Mouse (Mus musculus): ENCODE measurements around the gene Exd1. TPM values are rescaled to one million over a fixed set of nuclear protein-coding genes. Genes with fewer than 3 reads are reported as not detected.

Exd1 gene
- polyA plus RNA-seq, 2 experiments, result 0.12 to 0.19 TPM

GRCm38 (mm10) chr2:119566182-119566855 is 18.9 kb upstream of the Exd1 start:
- no peak overlapping the region for H3K9ac ChIP-seq (ENCODE audit: low read depth, low read length, severe bottlenecking)
- ATAC-seq (ENCODE audit: low FRiP score, low read depth) (no peak), DNase-seq (ENCODE audit: low spot score) (no peak)
- peaks cover 18% of the 10 kb centered on the region for H3K36me3 ChIP-seq (ENCODE audit: control insufficient read depth, insufficient read depth, low read length)
- H3K4me1 ChIP-seq (ENCODE audit: control insufficient read depth, insufficient read depth, low read length), result no peaks in the 10 kb centered on the region
- 88% methylated on average over 7 of the region's 7 CpGs for WGBS
- TF ChIP-seq POLR2A (IDR thresholded peaks at IDR 0.05; ENCODE audit: borderline replicate concordance, extremely low read depth, insufficient read depth, insufficient read length), result no peak
- no peaks in the 10 kb centered on the region for H3K27me3 ChIP-seq (ENCODE audit: control insufficient read depth, insufficient read depth, low read length)
- no peak overlapping the region for H3K4me3 ChIP-seq (replicated peaks; ENCODE audit: low read length)
- no peaks in the 10 kb centered on the region for H3K9me3 ChIP-seq (ENCODE audit: control insufficient read depth, low read length)
- no peak overlapping the region for H3K4me2 ChIP-seq (replicated peaks; ENCODE audit: low read depth, low read length, severe bottlenecking)
- H3K27ac ChIP-seq (replicated peaks; ENCODE audit: low read depth, low read length), result no peak overlapping the region

- H3K27ac ChIP-seq (replicated peaks; ENCODE audit: low read depth, low read length), result no peak overlapping the region
- H3K4me1 ChIP-seq (ENCODE audit: control insufficient read depth, insufficient read depth, low read length), result no peaks in the 10 kb centered on the region
- H3K4me2 ChIP-seq (replicated peaks; ENCODE audit: low read depth, low read length, severe bottlenecking), result no peak overlapping the region
- H3K4me3 ChIP-seq (replicated peaks; ENCODE audit: low read length), result no peak overlapping the region
- H3K36me3 ChIP-seq (ENCODE audit: control insufficient read depth, insufficient read depth, low read length), result peaks cover 18% of the 10 kb centered on the region
- no peak for DNase-seq (ENCODE audit: low spot score)
- 88% methylated on average over 4 of the region's 4 CpGs for WGBS
- no peaks in the 10 kb centered on the region for H3K9me3 ChIP-seq (ENCODE audit: control insufficient read depth, low read length)
- no peak for ATAC-seq (ENCODE audit: low FRiP score, low read depth)
- TF ChIP-seq POLR2A (IDR thresholded peaks at IDR 0.05; ENCODE audit: borderline replicate concordance, extremely low read depth, insufficient read depth, insufficient read length), result no peak
- no peaks in the 10 kb centered on the region for H3K27me3 ChIP-seq (ENCODE audit: control insufficient read depth, insufficient read depth, low read length)
- H3K9ac ChIP-seq (ENCODE audit: low read depth, low read length, severe bottlenecking), result no peak overlapping the region
Observed at GRCm38 (mm10) chr2:119565284-119565683, 17.9 kb upstream of the Exd1 start.

GRCm38 (mm10) chr2:119561794-119562193 is 14.4 kb upstream of the Exd1 start:
- Histone ChIP-seq H3K27me3 (ENCODE audit: control insufficient read depth, insufficient read depth, low read length) (no peaks in the 10 kb centered on the region), H3K36me3 (ENCODE audit: control insufficient read depth, insufficient read depth, low read length) (peaks cover 12% of the 10 kb centered on the region), H3K4me2 (replicated peaks; ENCODE audit: low read depth, low read length, severe bottlenecking) (no peak overlapping the region), H3K9me3 (ENCODE audit: control insufficient read depth, low read length) (no peaks in the 10 kb centered on the region), H3K27ac (replicated peaks; ENCODE audit: low read depth, low read length) (no peak overlapping the region), H3K4me1 (ENCODE audit: control insufficient read depth, insufficient read depth, low read length) (no peaks in the 10 kb centered on the region), H3K4me3 (replicated peaks; ENCODE audit: low read length) (no peak overlapping the region), H3K9ac (ENCODE audit: low read depth, low read length, severe bottlenecking) (no peak overlapping the region)
- DNase-seq (ENCODE audit: low spot score), result no peak
- no peak for TF ChIP-seq POLR2A (IDR thresholded peaks at IDR 0.05; ENCODE audit: borderline replicate concordance, extremely low read depth, insufficient read depth, insufficient read length)
- ATAC-seq (ENCODE audit: low FRiP score, low read depth), result no peak
- 84% methylated on average over 3 of the region's 3 CpGs for WGBS

GRCm38 (mm10) chr2:119558737-119559340 is 11.4 kb upstream of the Exd1 start:
- no peak overlapping the region for H3K27ac ChIP-seq (replicated peaks; ENCODE audit: low read depth, low read length)
- H3K9me3 ChIP-seq (ENCODE audit: control insufficient read depth, low read length), result no peaks in the 10 kb centered on the region
- peaks cover 9% of the 10 kb centered on the region; the same call in 1 of the 2 replicates for H3K36me3 ChIP-seq (ENCODE audit: control insufficient read depth, insufficient read depth, low read length)
- DNase-seq (ENCODE audit: low spot score) (no peak), ATAC-seq (ENCODE audit: low FRiP score, low read depth) (no peak)
- no peaks in the 10 kb centered on the region for H3K27me3 ChIP-seq (ENCODE audit: control insufficient read depth, insufficient read depth, low read length)
- no peak overlapping the region for H3K4me2 ChIP-seq (replicated peaks; ENCODE audit: low read depth, low read length, severe bottlenecking)
- no peak overlapping the region for H3K9ac ChIP-seq (ENCODE audit: low read depth, low read length, severe bottlenecking)
- H3K4me1 ChIP-seq (ENCODE audit: control insufficient read depth, insufficient read depth, low read length), result no peaks in the 10 kb centered on the region
- H3K4me3 ChIP-seq (replicated peaks; ENCODE audit: low read length), result no peak overlapping the region
- no peak for TF ChIP-seq POLR2A (IDR thresholded peaks at IDR 0.05; ENCODE audit: borderline replicate concordance, extremely low read depth, insufficient read depth, insufficient read length)
- 68% methylated on average over 7 of the region's 7 CpGs for WGBS

GRCm38 (mm10) chr2:119558039-119558438 is 10.6 kb upstream of the Exd1 start:
- Histone ChIP-seq H3K9me3 (ENCODE audit: control insufficient read depth, low read length) (no peaks in the 10 kb centered on the region), H3K9ac (ENCODE audit: low read depth, low read length, severe bottlenecking) (no peak overlapping the region), H3K4me1 (ENCODE audit: control insufficient read depth, insufficient read depth, low read length) (no peaks in the 10 kb centered on the region), H3K4me3 (replicated peaks; ENCODE audit: low read length) (no peak overlapping the region), H3K4me2 (replicated peaks; ENCODE audit: low read depth, low read length, severe bottlenecking) (no peak overlapping the region), H3K27ac (replicated peaks; ENCODE audit: low read depth, low read length) (no peak overlapping the region), H3K27me3 (ENCODE audit: control insufficient read depth, insufficient read depth, low read length) (no peaks in the 10 kb centered on the region), H3K36me3 (ENCODE audit: control insufficient read depth, insufficient read depth, low read length) (peaks cover 4% of the 10 kb centered on the region; the same call in 1 of the 2 replicates)
- no peak for ATAC-seq (ENCODE audit: low FRiP score, low read depth)
- DNase-seq (ENCODE audit: low spot score), result no peak
- no peak for TF ChIP-seq POLR2A (IDR thresholded peaks at IDR 0.05; ENCODE audit: borderline replicate concordance, extremely low read depth, insufficient read depth, insufficient read length)
- WGBS, result 84% methylated on average over 3 of the region's 3 CpGs
